Mouse (Mus musculus) layer of hippocampus, adult 6 months (tissue): ENCODE measurements around the gene Defb13. TPM values are rescaled to one million over a fixed set of nuclear protein-coding genes. Genes with fewer than 3 reads are reported as not detected.

Source experiments
- long read RNA-seq, 2 experiments: library from polyadenylated mRNA; unstranded; transcript quantifications; one replicate each; pipeline ENCODE4 v2.0.0; 2019 to 2020
- polyA plus RNA-seq: library from polyadenylated mRNA; unstranded; fragments of <200 nt; fragmentation: Nextera tagmentation; gene quantifications from 2 replicates; pipeline ENCODE4 v1.2.3, GENCODE M21; 2021

The Defb13 gene
- not detected in 2 replicates for polyA plus RNA-seq
- long read RNA-seq, experiment 1 = 0 reads
- long read RNA-seq, experiment 2 = 0 reads

DNA sequence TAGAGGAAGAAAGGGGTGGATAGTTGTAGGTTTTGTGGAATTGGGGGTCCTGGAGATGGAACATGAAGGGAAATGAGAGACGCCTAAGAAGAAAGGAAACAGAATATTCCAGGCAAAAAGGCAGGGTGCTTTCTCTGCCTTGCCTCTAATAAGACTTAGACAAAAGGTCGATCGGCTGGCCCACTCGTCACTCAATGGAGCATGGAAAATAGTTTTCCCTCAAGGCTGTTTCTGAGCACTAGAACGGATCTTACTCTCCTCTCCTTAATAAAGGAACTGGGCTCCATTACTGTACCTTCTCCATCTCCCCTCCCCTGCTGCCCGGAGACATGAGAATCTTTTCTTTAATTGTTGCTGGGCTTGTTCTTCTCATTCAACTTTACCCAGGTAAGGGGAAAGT is at the start of gene Defb13:
TSS of gene Defb13 (plus strand) at position 301 of the 400 bp plus-strand sequence.

GRCm38 (mm10) chr8:21906290-21906689 is 40.3 kb upstream of the Defb13 start, which contains the start of gene Defb11:
Defb11 (minus strand) TSS chr8:21906412.

DNA sequence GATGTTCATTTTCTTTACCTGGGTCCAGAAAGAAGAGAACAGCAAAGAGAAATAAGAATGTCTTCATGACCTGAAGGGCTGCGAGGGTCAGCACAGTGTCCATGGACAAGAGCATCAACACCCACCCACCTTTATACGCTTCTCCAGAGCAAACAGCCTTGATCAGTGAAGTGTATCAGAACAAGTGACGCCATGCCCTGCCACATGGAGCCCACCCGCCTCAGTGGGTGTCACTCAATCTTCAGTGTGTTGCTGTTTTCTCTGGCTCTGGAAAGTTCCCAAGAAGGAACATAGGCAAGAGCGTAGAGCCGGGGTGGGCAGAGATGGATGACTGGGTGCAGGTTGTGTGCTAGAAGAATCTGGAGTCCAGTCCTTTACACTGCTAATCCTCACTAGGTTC is 14.0 kb upstream of the Defb13 start, which contains the start of gene Defb15:
TSS of gene Defb15 (minus strand) at position 101 of the 400 bp plus-strand sequence.

GRCm38 (mm10) chr8:21938052-21938451 is 8.5 kb upstream of the Defb13 start, which contains the start of gene Defb35:
Defb35 (plus strand) TSS chr8:21938352.

GRCm38 (mm10) chr8:21958414-21958813 is 11.9 kb downstream of the Defb13 start, which contains the start of gene Fam90a1a:
Fam90a1a (plus strand) TSS chr8:21958714.

DNA sequence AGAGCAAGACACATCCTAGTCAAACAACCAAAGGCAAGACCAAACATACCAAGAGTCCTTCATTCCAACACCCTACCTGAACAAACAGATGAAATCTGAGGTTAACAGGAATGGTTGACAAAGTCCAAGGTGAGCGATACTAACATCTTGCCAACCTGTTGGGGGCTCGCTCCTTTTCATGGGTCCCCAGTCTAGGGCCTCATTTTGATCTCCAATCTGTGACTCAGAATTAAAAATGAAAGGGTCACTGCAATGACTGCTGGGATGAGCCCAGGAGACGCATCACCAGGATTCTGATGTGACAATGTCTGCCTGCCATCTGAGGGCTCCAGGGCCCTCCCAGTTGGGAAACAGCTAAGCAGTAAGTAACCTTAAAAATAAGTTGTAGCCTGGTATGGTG is 22.9 kb downstream of the Defb13 start, which contains the start of gene Ccdc70:
TSS of gene Ccdc70 (plus strand) at position 301 of the 400 bp plus-strand sequence.

Other genes with a start within 250 kb of the Defb13 start
- gene AY761184, start 243.1 kb upstream of the Defb13 start, polyA plus RNA-seq = not detected in 2 replicates
- gene Defa24, start 212.3 kb upstream of the Defb13 start, polyA plus RNA-seq = not detected in 2 replicates
- gene Defb50, start 123.2 kb upstream of the Defb13 start, polyA plus RNA-seq = not detected in 2 replicates
- gene Defb2, start 106.8 kb upstream of the Defb13 start, polyA plus RNA-seq = not detected in 2 replicates
- gene Defb10, start 87.9 kb upstream of the Defb13 start, polyA plus RNA-seq = not detected in 2 replicates
- gene Defb9, start 61.3 kb upstream of the Defb13 start, polyA plus RNA-seq = 1.0 TPM in 1 of 2 replicates, not detected in the other
- 35.5 TPM in 1 of 2 replicates, not detected in the other for gene Defb11, start 40.4 kb upstream of the Defb13 start, polyA plus RNA-seq
- not detected in 2 replicates for gene Defb15, start 14.1 kb upstream of the Defb13 start, polyA plus RNA-seq
- gene Defb35, start 8.4 kb upstream of the Defb13 start, polyA plus RNA-seq = not detected in 2 replicates
- not detected in 2 replicates for gene Fam90a1a, start 12.0 kb downstream of the Defb13 start, polyA plus RNA-seq
- gene Ccdc70, start 23.0 kb downstream of the Defb13 start, polyA plus RNA-seq = not detected in 2 replicates
- 0.63 and 0.93 TPM in 2 replicates for gene Atp7b, start 113.5 kb downstream of the Defb13 start, polyA plus RNA-seq
- gene Alg11, start 114.0 kb downstream of the Defb13 start, polyA plus RNA-seq = 7.8 and 12.3 TPM in 2 replicates
- 0.70 and 2.5 TPM in 2 replicates for gene Nek5, start 178.3 kb downstream of the Defb13 start, polyA plus RNA-seq
- 1.2 and 1.3 TPM in 2 replicates for gene Nek3, start 219.7 kb downstream of the Defb13 start, polyA plus RNA-seq
- gene Ckap2, start 239.1 kb downstream of the Defb13 start, polyA plus RNA-seq = 0.33 and 0.56 TPM in 2 replicates
- gene Vps36, start 246.0 kb downstream of the Defb13 start, polyA plus RNA-seq = 10.8 and 11.8 TPM in 2 replicates